Mouse (Mus musculus): ENCODE measurements around the gene Pld4. TPM values are rescaled to one million over a fixed set of nuclear protein-coding genes. Genes with fewer than 3 reads are reported as not detected.

The Pld4 gene
- total RNA-seq, 2 experiments from 2014 or later = 1.3 to 3.4 TPM

DNA sequence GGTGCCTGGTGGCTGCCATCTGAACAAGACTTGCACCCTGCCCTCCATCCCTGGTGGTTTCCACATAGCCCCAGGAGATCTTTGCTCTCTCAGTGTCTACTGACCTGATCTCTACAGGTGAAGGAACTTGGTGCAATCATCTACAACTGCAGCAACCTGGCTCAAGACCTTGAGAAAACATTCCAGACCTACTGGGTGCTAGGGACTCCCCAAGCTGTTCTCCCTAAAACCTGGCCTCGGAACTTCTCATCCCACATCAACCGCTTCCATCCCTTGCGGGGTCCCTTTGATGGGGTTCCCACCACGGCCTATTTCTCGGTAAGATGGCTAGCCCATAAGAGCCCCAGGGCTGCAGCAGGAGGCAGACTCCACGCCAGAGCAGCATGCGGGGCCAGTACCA, 6.1 kb downstream of the Pld4 start:
- DNase-seq (ENCODE audit: low spot score) = no peak

DNA sequence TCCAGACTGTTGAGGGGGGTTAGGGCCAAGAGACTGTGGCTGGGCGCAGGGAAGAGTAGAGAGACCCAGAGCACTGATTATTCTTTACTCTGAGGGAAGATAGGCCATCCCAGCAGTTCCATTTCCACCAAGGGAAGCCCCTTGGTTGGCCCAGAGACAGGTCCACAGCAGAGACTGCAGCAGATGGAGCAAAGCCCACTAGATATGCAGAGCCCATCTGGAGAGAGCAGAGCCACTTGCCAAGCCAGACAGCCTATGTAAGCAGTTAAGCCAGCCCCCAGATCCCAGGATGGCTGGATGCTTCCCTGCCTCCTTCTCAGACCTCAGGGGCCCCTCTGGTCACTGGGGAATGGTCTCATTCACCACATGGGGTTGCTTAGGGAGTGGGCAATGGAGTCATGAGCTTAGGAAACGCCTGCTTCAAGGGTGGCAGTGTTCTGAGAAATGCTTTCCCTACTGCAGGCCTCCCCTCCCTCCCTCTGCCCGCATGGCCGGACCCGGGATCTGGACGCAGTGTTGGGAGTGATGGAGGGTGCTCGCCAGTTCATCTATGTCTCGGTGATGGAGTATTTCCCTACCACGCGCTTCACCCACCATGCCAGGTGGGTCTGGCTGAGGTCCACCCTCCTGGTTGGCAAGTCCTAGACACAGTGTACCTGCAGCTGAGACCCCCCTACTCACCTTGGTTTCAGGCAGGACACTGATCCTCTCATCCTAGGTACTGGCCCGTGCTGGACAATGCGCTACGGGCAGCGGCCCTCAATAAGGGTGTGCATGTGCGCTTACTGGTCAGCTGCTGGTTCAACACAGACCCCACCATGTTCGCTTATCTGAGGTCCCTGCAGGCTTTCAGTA, 6.8 kb downstream of the Pld4 start:
- DNase-seq (ENCODE audit: low spot score) = no peak

DNA sequence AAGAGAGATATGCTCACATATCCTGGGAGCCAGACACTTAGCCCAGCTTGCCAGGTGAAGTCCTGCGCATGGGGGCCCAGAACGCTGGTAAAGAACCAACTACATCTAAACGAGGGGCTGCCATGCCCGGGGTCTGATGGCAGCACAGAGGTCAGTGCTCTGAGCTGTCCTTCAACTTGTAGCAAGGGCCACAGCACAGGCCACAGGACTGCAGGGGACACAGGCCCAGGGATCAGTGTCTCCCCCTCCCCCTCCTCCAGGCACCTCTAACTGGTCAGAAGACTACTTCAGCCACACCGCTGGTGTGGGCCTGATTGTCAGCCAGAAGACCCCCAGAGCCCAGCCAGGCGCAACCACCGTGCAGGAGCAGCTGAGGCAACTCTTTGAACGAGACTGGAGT, 7.7 kb downstream of the Pld4 start:
- no peak for DNase-seq (ENCODE audit: low spot score)

DNA sequence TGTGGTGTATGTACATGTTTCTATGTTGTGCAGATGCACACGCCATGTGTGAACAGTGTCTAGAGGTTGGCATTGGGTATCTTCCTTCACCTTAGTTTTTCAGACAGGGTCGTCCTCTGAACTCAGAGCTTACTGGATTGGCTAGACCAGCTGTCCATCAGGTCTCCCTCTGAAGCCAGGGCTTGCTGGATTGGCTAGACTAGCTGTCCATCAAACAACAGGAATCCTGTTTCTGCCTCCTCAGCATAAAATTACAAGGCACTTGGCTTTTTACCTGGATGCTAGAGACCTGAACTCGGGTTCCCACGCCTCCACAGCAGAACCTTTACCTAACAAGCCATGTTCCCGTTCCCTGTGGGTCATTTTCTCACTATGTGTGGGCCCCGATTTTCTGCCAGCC, 8.6 kb downstream of the Pld4 start:
- DNase-seq (ENCODE audit: low spot score) = no peak

DNA sequence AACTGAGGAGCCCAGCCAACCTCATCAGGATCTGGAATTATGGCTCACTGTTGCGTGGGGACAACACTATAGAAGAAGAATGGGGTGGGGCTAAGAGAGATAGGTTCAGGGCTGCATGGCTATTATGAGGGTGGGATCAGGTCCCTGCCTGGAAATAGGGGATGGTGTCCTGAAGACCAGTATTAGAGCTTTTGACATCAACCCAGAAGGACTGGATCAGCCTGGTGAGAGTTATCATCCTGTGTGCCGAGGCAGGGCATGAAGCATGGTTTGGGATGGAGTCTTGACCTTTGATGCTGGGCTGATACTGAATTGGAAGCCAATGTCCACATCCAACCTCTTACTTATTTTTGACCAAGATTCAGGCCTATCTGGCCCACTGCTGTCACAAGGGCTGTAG, 9.3 kb downstream of the Pld4 start:
- no peak for DNase-seq (ENCODE audit: low spot score)

DNA sequence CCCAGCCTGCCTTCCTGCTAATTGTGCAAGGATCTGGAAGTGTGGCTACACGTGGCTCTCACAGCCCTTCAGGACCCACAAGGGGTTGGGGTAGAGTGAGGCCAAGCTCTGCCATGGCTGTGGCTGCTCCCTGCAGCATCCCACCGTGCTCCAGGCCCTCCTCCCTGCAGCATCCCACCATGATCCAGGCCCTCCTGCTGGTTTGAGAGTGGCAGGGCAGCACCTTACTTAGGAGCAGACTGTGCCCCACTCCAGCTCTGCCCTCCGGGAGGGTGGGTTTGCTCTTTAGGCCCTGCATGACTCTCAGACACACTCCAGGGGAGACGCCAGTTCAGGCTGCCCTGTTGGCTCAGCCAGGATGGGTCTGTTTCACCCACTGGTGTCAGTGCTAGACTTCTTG, 9.9 kb downstream of the Pld4 start:
- DNase-seq (ENCODE audit: low spot score) = no peak

DNA sequence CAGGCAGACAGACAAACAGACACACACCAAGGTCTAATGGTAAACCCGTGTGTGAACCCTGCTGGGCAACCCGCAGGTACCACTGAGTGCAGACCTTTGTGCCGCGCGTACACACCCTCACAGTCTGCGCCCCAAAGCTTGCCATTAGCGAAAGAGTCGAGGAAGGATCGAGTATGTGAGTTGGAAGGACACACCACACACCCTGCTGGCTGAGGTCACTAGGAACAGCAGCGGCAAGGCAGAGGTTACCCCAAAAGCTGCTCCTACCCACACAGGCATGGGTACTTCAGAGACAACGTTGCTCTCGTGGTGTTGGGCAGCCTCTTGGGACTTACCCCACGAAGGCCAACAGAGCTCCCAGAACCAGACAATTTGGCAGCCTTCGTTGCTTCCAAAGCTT, 11.9 kb downstream of the Pld4 start:
- no peak for DNase-seq (ENCODE audit: low spot score)

DNA sequence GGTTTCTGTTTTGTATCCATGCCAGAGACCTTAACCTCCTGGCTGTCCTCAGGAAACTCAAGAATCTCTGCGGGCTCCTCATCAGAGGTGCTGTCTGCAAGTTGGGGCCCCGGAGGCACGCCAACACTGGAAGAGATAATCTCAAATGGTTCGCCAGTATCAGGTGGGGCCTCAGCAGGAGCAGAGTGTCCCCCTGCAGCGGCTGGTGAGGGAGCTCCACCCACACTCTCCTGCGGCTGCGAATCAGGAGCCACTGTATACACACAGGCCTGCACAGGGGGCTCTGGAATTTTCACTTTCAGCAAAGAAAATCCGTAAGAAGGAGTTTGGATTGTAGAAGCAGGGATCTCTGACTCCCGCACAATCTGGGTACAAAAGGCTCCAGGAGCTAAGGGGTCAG, 12.9 kb downstream of the Pld4 start:
- DNase-seq (ENCODE audit: low spot score) = no peak

DNA sequence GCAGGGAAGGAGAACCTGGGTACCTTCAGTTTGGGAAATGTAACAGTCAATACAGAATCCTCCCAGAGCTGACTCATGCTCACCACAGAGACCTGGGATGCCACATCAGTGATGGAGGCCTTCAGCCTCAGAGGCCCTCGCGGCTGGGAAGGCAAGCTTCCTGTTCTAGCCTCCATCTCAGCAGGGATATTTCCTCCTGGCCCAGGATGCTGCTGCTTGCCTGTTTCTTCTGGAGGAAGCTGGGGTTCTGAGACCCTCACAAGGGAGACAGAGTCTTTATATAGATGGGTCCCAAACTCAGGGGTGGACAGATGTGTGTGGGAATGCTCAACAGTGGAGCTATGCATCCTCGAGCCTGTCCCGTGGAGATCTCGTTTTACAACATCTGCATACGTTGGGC, 13.6 kb downstream of the Pld4 start:
- no peak for DNase-seq (ENCODE audit: low spot score)

DNA sequence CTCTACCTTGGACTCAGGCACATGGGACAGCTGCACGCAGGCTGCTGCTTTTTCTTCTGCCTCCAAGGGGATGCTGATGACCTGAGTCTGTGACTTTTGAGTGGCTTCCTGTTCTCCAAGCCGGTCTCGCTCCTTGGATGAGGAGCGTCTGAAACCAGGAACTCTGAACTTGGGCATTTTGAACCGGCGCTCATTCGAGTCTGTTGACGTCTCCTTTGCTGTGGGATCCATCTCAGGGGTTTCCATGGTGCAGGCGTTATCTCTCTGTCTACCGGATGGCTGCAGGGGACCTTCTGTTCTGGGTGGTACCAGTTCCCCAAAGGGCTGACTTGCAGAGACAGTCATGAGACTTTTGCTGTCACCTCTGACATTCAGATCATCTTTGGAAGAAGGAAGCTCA, 14.0 kb downstream of the Pld4 start:
- no peak for DNase-seq (ENCODE audit: low spot score)

DNA sequence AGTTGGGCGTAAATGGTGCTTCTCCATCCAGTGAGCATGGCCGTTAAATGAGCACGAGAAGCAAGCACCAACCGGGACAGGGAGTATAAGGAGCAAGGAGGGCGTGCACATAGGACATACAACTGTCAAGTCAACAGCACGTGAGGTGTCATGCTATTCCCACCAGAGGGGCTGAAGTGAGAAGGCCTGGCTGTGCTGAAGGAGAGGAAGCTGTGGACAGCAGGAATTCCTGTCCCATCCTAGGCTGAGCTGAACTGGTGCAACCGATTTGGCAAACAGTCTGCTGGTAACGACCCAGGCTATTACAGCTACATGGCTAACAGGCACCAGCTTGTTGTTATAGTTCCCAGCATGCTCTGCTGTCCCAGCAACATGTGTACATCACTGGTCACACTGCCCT, 30.6 kb downstream of the Pld4 start:
- DNase-seq (ENCODE audit: low spot score) = no peak

DNA sequence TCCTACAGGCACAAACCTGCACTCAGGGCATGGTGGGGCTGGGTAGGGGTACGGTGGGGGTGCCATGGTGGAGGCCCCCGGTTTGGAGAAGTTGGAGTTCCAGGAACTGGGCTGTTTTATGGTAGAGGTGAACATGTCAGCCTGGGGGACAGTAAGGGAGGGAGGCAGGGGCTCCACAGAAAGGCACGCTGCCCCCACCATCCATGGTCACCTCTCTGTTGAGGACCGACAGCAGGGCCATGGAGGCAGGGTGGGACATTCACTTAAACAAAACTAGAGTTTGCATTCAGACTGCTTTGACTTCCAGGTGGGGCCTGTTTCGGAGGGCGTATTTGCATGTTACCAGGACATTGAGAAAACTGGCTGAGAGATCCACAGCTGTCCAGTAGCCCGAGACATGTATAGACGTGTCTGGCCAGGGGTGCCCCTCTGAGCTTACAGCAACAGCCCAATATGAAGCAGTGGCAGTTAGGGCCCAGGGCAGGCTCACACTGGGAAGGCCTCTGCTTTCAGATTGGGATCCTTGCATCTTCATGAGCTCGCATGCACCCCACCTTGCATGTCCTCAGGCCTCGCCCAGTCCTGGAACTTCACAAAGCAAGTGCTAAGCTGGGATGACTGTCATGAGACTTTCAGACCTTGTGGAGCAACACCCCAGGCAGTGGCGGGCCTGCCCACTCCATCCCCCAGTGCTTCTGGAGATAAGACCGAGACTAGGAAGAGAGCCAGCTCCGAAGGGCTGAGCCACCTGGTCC, 33.3 kb downstream of the Pld4 start:
- DNase-seq (ENCODE audit: low spot score) = peak; percentile 45

DNA sequence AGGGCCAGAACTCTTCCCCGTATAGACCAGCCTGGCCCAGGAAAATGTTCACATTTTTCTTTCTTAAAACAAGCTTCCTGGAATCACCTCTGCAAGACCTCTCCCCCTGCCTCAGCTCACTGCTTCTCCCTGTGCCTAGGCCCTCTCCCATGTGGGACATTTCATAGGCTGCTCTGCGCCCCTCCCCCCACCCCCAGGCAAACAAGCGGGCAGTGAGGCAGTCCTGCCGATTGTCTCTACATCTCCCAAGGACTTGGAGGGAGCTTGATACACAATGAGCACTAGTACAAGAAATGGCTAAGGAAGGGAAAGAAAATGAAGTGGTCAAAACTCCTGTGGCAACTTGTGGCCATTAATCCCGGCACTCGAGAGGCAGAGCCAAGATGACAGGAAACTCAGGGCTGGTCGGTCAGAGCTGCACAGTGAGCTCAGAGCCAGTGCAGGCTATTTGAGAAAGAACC, 33.9 kb downstream of the Pld4 start:
- no peak for DNase-seq (ENCODE audit: low spot score)

DNA sequence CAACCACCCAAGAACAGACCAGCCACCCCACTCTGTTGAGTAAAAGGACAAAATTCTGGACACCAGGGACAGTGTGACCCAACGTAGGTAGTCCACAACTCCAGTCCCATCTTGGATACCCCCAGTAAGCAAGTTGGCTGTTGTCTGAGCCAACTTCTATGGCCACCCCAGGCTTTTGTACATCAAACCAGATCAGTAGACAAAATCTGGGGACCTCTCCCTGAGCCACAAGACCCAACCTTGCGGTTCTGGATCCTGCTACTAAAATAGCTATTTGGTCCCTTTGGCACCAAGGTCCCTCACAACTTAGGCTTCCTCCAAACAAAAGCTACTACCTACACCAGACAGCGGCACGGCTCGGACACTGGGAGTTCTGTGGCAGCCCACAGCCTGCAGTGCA, 34.5 kb downstream of the Pld4 start:
- DNase-seq (ENCODE audit: low spot score) = no peak

DNA sequence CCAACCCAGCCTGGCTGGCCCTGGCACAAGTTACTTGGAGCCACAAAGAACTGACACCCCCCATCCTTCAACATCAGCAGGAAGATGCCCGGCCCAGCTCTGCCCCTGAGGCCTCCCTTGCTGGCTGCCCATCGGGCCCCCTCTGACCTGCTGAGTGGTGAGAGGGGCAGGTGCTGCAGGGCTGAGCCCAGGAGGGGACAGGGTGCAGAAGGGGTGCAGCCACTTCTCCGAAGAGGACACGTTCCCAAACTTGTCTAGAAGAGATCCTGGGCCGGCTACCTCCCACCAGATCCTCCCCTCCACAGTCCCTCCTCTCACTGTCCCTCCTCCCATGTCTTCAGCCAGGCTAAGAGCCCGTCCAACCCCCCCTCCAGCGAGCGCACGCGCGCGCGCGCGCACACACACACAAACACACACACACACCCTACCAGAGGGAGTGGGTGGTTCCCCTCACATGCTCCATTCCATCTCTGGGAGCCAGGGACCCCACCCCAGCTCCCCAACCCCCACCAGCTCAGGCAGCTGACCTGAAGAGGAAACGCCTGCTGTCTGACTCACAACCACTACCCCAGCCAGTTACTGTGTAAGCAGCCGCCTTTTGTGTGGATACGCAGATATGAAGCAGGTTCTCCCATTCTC, 35.1 kb downstream of the Pld4 start:
- DNase-seq (ENCODE audit: low spot score) = peak; percentile 59

DNA sequence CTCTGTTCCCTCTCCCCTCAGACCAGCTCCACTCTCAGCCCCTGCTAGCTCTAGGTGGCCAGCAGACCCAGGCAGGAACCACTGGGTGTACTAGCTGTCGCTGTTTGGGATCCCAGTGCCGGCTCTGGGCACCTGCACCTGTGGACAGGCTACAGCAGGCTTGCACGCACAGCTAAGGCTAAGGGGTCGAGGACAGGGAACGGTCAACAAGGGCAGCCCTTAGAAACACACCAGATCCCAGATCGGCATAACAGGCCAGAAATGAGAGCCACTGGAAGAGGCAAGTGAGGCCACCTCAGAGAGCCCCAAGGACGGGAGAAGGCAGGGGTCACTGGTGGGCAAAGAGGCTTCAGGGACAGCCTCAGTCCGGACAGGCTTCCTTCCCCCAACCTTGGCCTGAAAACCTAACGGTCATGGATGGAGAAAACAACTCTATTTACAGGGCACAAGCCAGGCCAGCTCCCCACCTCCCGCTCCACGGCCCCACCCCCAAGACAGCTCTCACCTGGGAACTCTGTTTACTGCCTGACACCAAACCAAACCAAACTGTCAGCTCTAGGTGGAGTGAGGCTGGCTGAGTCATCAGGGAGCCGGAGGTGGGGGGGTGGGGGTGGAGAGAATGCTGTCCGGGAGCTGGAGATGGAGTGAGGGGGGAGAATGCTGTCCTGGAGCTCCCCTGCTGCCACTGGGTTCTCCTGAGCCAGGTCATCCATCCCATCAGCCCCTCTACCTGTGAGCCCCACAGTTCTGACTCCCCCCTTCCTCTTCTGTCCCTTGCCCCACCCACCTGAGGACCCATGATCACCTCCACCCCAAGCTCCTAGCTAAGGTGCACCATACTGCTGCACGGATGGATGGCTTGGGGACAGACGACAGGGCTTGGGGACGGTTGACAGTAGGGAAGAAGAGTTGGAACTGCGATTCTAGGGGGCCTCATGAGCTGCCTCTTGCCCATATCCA, 36.4 kb downstream of the Pld4 start:
- DNase-seq (ENCODE audit: low spot score) = no peak

DNA sequence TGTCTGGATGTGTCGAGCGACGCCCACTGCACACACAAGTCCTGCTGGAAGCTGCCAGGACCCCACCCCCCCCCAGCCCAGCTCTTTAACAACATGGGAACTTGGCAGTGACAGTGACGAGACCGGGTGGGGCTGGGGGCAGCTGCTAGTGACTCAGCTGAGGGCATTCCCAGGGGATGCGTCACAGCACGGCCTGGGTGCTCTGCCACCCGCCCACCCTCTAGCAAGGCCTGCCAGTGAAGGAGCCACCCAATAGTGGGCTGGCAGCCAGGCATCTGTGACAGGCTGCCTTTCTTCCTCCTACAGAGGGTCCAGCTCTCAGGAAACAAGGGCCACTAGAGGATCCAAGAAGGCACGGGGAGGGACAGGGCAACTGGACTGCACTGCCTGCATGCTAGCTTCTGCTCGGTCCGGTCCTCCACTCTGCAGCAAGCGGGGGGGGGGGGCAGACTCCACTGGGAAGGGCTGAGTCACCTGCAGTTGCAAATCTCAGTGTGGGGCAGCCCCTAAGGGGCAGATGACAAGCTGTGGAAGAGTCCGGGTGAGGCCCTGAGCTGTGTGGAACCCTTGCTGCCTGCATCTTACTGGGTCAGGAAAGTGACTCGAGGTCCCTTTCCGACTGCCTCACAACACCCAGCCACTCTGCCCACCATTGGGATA, 37.3 kb downstream of the Pld4 start:
- no peak for DNase-seq (ENCODE audit: low spot score)

DNA sequence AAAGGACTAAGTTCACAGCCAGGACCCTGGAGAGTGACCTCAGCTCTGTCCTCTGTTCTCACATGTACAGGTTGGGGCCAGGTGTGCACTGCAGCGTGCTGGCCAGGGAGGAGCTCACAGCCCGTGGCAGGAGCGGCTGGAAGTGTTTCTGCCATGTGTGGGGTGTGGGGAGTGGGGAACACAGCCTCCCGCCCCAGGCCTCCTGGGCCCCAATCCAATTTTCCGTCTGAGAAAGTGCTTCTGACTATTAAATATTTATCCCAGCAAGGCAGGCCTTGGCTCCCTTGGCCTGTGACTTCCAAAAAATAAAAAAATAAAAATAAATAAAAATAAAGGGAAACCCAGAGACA, 37.9 kb downstream of the Pld4 start:
- no peak for DNase-seq (ENCODE audit: low spot score)

DNA sequence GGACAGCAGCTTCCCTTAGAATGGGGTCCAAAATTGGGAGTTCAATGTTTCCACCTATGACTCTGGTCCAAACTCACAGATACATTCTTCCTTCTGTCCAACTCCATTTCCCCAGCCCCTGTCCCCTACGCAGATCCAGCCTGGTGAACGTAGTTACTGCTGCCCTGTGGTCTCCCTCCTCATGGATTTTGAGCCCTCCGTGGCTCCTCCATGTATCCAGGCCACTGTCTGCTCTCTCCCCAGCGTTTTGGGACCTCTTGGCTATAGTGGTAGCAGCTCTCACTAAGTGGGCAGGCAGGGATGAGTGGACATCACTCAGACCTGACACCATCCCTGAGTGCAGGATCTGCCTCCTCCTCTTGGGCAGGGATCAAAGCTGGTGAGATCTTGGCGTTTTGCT, 38.3 kb downstream of the Pld4 start:
- DNase-seq (ENCODE audit: low spot score) = no peak

DNA sequence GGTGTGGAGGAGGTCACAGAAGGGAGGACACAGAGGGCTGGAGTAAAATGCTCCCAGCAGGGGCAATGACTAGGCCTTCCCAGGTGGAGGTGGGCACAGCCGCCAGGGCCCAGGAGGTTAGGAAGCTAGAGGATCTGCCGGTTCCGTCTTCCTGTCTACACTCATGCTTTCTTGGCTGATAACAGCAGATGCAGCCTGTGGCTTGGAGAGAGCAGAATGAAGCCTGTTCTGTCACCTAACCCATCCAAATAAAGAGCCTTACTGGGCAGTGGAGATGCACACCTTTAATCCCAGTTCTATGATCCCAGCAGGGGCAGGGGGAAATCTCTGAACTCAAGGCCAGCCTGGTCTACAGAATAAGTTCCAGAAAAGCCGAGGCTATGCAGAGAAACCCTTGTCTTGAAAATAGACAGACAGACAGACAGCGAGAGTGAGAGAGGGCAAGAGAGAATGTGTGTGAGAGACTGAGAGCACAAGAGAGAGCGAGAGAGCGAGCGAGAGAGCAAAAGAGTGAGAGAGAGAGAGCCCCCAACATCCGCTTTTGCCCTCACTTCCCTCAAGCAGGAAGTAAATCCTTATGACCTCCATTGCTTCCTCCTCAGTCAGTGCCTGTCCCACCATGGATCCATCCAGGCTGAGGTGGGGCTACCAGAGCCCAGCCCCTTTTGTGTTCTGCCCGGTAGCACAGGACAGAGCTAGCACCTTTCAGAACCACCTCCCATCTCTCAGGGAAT, 38.9 kb downstream of the Pld4 start:
- DNase-seq (ENCODE audit: low spot score) = no peak

Data from gastrocnemius, adult 18-20 months (tissue).